Mouse (Mus musculus) layer of hippocampus, adult 8-10 months (tissue): Measurements from ENCODE around the gene Rnf214. TPM values are rescaled to one million over a fixed set of nuclear protein-coding genes. Genes with fewer than 3 reads are reported as not detected.

Experiments used
- DNase-seq, 2 experiments: peaks; one replicate each; pipeline ENCODE4 v3.0.0; 2022; ENCODE audit warnings: low spot score in 2 of 2
- total RNA-seq, 4 experiments: library from RNA; stranded (reverse); gene quantifications; 2 replicates each; pipeline ENCODE4 v1.2.4; 2022

Gene Rnf214
- total RNA-seq, 4 experiments from 2014 or later, result 67.3 to 79.6 (median 72.2) TPM

- DNase-seq, result peak in 1 of 2 experiments; percentile 37
Measured at GRCm38 (mm10) chr9:45936883-45937282, 30.2 kb upstream of the Rnf214 start.

- DNase-seq, result no peak
Measured at GRCm38 (mm10) chr9:45935628-45936210, 29.0 kb upstream of the Rnf214 start, which contains the start of gene Tagln. Gene Tagln, minus strand, starts transcription at chr9:45936058.

- peak in 1 of 2 experiments; percentile 57 for DNase-seq
Measured at GRCm38 (mm10) chr9:45932571-45933415, 26.1 kb upstream of the Rnf214 start.

- DNase-seq, result no peak
Measured at GRCm38 (mm10) chr9:45931958-45932357, 25.2 kb upstream of the Rnf214 start.

GRCm38 (mm10) chr9:45929285-45929684, 22.6 kb upstream of the Rnf214 start:
- no peak for DNase-seq

- no peak for DNase-seq
Measured at GRCm38 (mm10) chr9:45919895-45920294, 13.2 kb upstream of the Rnf214 start.

- peak; percentile 54 to 60 for DNase-seq
Measured at GRCm38 (mm10) chr9:45917041-45917934, 10.6 kb upstream of the Rnf214 start.

GRCm38 (mm10) chr9:45915659-45916058, 8.9 kb upstream of the Rnf214 start:
- DNase-seq, result no peak

- DNase-seq, result peak in 1 of 2 experiments; percentile 38
Measured at GRCm38 (mm10) chr9:45911673-45912072, 5.0 kb upstream of the Rnf214 start.

GRCm38 (mm10) chr9:45910995-45911394, 4.3 kb upstream of the Rnf214 start:
- DNase-seq, result no peak

- DNase-seq, result no peak
Measured at GRCm38 (mm10) chr9:45907078-45907428, 342 bp upstream of the Rnf214 start.

- DNase-seq, result peak in 1 of 2 experiments; percentile 19
Measured at GRCm38 (mm10) chr9:45905811-45906237, 887 bp downstream of the Rnf214 start.

GRCm38 (mm10) chr9:45905196-45905595, 1.5 kb downstream of the Rnf214 start:
- no peak for DNase-seq

- DNase-seq, result no peak
Measured at GRCm38 (mm10) chr9:45893681-45894080, 13.0 kb downstream of the Rnf214 start.

- no peak for DNase-seq
Measured at GRCm38 (mm10) chr9:45877928-45878327, 28.8 kb downstream of the Rnf214 start.

GRCm38 (mm10) chr9:45870265-45870664, 36.4 kb downstream of the Rnf214 start:
- DNase-seq, result no peak

GRCm38 (mm10) chr9:45869181-45869580, 37.5 kb downstream of the Rnf214 start:
- no peak for DNase-seq

GRCm38 (mm10) chr9:45861813-45862212, 44.9 kb downstream of the Rnf214 start:
- no peak for DNase-seq

- DNase-seq, result no peak
Measured at GRCm38 (mm10) chr9:45859364-45859763, 47.3 kb downstream of the Rnf214 start.

GRCm38 (mm10) chr9:45854136-45854535, 52.6 kb downstream of the Rnf214 start:
- no peak for DNase-seq

- no peak for DNase-seq
Measured at GRCm38 (mm10) chr9:45853695-45854094, 53.0 kb downstream of the Rnf214 start.

GRCm38 (mm10) chr9:45851776-45852175, 54.9 kb downstream of the Rnf214 start:
- no peak for DNase-seq
